Mouse (Mus musculus) adrenal gland, postnatal 14 days (tissue): ENCODE data around the gene Taf11. TPM values are rescaled to one million over a fixed set of nuclear protein-coding genes. Genes with fewer than 3 reads are reported as not detected.

Experiments
- DNase-seq: peaks from one replicate; pipeline ENCODE4 v3.0.0; 2021; ENCODE audit warnings: mixed read lengths
- long read RNA-seq, 2 experiments: library from polyadenylated mRNA; stranded (forward); transcript quantifications; one replicate each; pipeline ENCODE4 v2.0.0; 2021
- total RNA-seq: library from RNA; stranded (reverse); gene quantifications from 2 replicates; pipeline ENCODE4 v1.2.3, GENCODE M21; 2021

The Taf11 gene
- total RNA-seq: 26.2 and 28.4 TPM in 2 replicates
- long read RNA-seq, experiment 1, transcript Taf11-201 (5 exons, 1,220 nt): major isoform, 17 of 20 reads
- long read RNA-seq, experiment 1, partial matches to known transcripts: 0 of 20 reads
- long read RNA-seq, experiment 1, other reads (novel, unspliced or antisense): 2 of 20 reads
- long read RNA-seq, experiment 2, transcript Taf11-201 (5 exons, 1,220 nt): major isoform, 9 of 12 reads
- long read RNA-seq, experiment 2, partial matches to known transcripts: 0 of 12 reads
- long read RNA-seq, experiment 2, other reads (novel, unspliced or antisense): 3 of 12 reads

DNA sequence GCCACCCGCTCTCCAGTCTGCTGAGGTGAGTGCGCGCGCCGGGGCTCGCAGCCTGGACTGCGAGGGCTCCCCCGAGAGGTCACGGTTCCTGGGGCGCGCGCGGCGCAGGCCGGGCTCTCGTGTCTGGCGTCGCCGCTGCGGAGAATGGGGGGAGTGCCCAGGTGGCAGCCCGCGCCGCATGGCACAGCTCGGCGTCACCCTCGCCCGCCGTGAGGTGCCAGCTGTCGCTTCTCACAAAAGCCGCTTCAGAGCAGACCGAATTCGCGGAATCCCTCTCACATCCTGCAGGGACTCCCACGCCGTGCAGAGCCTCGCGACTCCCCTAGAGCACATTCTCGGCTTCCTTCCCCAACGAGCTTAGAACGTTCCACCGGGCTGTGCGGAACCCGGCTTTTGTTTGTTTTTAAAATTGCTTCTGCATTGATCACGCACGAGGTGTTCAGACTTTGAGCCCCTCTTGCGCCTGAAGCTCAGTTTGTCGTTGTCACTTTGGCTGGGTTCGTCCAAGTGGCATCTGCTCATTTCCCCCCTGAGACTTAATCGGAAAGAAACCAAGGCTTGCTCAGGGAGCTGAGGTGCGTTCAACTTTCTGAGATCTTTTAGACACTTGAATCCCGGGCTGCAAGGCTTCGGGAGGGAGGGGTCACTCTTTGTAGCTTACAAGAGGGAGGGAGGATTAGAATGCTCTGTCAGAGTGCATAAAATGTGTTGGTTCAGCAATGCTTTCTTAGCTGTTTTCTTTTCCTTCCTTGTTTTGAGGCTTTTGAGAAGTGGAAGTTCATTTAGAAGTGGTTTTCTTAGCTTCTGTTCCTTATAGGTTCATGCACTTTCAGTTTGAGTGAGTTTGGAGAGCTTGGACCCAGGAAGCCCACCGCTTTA is at the start of gene Taf11:
Gene Taf11 (minus strand): TSS at position 223 of the 879 bp plus-strand sequence.
- peak; percentile 77 for DNase-seq

DNA sequence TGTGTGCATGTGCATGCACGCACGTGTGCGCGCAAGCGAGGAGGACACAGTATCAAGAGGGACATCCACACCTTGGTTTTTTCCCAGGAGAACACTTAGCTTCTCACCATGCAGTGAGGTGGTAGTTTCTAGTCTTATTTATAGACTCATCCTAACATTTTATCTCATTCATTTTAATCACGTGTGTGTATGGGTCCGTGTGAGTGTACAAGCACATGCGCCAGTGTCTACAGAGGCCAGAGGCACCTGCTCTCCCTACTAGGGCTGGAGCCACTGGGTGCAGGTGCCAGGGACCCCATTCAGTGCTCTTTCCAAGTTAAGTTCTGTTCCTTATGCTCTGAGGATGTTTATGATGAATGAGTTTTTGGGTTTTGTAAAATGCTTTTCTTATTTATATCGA is 48.0 kb upstream of the Taf11 start:
- DNase-seq: no peak

DNA sequence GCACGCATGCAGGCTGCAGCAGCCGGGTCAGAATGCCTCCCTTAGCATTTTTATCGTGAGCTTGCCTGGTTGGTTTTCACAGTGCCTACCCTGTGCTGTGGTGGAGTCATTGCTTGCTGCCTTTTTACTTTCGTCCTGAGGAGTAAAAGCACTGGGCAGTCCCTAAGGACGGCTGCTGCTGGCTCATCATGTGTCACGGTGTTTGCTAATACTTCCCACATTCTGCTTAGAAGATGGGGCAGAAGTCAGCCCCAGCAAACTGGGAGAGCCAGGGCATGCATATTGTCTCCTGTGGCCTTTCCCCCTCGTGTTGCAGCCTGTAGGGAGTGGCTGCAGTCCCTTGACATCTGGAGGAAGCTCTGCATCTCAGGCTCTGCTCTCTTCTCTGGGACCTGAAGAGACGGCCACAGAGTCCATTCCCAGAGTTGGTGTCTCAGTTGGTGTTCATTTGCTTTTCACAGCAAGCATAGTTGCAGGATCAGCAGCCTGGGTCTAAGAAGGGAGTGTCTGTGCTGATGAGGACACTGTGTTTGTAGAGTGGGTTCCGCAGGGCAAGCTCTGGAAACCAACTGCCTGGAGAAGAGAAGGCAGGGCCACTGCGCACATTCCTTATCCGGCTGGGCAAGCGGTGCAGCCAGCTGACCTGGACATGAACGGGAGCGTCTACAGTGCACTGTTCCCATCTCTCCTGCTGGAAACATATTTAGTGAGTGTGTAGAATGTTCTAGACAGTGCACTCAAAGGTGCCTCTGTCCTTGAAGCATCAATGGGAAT is 45.2 kb upstream of the Taf11 start:
- DNase-seq: no peak

DNA sequence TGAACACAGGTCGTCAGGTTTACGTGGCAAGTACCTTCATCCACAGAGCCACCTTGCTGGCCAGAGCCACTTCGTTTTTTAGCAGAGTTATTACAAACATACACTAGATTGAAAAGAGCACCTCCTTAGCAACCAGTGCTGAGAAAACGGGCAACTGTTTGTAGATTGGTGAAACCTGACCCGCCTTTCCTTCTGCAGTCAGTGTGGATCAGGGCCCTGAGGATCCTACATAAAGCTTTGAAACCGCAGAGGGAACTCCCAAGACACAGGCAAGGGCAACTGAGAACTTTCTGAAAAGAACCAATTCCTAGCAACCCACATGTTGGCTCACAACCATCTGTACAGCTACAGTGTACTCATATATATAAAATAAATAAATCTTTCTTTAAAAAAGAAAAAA is 43.5 kb upstream of the Taf11 start:
- no peak for DNase-seq

DNA sequence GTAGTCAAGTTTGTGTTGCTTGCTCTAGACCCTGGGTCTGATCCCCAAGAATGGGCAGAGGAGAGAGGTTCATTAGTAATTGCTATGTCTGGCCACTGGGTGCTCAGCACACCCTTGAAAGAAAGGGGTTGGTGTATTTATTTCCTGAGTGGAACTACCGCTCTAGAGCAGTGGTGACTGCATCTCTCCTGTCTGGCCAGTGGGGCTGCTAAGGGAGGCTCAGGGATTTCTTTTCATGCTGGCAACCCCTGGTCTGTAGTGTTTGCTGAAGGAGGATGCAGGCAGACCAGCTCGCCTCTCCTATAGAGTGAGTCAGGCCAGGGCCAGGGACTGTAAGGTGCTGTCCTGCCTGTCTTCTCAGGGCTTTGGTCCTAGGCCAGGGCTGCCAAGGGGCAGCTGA is 37.5 kb upstream of the Taf11 start:
- no peak for DNase-seq

DNA sequence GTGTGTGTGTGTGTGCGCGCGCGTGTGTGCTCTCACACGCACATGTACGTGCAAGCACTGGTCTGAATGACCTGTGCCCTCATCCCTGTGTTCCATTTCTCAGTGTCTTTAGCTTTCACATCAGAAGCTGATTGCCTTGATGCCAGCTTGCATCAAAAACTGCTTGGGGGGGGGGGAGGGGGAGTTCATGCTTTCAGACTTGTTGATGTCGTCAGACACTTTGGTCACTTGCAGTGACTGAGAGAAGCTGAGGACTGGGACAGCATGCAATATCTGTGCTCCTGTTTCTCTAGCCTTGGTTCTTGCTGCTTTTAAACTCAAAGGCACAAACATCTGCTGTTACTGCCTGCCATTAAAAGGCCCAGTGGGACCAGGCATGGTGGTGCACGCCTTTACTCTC is 36.7 kb upstream of the Taf11 start:
- no peak for DNase-seq

DNA sequence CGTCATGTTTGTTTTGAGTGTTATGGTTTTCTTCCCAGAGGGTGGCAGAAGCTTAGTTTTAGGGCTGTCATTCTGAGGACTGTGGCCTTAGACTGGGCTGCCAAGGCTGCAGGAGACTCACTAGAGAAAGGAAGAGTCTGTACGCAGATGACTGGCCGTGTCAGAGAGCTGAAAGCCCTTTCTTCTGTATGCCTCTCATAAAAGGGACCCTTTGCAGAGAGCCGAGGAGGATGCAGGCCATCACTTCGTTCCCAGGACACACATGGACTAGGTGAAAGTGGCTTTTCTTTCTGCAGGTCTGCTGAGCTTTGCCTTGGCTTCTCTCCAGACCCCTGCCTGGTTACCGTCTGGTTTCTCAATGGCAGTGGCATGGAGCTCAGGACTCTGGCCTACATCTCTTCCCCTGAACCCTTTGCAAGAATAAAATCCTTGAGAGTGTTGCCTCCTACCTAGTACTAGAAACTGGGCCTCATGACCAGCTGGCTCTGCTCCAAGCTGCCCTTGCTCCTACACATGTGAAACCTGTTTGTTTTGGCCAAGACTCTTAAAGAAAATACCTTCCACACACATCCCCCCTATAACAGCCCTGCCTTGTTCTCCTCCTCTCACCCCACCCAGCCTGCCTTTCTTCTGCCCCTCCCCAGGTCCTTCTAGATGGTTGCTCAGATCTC is 36.0 kb upstream of the Taf11 start:
- DNase-seq: peak; percentile 77

DNA sequence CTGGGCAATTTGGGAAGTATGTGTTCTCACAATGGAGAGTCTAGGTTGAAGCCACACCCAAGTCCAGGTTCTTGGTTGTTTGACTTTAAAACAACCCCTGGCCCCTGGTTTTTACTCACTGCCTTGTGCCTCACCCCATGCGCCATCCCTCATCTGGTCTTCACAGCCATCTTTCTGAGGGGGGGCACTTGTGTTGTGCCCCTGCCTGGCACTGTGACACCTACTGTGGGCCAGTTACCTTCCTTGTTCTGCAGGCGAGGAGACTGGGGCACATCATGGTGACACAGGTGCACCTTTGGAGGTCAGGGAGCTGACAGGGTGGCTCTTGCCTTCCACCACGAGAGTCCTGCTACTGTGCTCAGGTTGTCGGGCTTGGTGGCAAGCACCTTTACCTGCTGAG is 32.5 kb upstream of the Taf11 start:
- no peak for DNase-seq

DNA sequence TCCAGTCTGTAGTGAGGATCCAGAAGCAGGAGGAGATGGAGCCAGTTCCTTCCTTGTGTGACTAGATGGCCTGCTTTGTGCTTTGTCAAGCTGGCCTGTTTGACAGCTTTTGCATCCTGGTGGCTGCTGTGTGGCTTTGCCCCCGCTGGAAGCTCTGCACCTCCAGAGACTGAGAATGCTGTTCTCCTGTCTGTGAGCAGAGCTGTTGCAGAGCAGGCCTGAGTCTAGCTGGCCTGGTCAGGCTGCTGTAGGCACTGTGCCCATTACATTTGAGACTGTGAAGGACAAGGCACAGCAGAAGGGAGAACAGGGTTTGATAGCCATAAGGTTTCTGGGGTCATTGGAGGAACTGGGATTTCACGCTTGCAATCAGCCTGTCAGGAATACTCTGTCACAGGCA is 32.1 kb upstream of the Taf11 start:
- no peak for DNase-seq

DNA sequence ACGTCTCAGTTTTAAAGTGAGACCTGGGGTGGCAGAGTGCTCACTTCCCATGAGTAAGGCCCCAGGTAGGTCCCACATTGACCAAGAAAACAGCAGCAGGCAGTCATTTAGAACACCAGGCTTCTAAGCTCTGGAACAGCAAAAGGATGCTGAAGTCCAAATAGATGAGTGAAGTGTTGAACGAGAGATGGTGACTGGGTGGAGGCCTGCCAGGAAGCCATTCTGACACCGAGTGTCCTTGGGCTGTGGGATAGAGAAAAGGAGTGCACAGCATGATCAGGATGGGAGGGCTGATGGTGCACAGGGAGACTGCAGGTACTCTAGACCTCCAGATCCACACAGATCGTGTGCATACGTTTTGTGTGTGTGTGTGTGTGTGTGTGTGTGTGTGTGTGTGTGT is 31.5 kb upstream of the Taf11 start:
- DNase-seq: no peak

DNA sequence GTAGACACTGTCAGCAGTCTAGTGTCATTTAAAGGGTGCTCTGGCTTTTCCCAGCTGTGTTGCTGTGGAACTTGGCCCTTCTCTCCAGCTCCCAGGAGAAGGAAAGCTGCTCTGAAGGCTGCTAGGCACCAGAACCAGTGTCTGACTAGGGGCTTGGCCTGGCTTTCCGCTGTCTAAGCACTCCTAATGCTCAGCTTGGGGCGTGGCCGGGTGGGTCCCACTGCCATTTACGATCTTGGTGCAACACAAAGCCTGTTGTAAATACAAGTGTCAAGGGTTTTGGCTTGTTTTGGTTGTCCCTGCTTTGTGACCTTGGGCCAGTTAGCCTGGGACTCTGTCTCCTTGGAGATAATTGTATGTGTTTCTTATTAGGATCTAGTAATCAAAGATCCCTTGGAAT is 30.7 kb upstream of the Taf11 start:
- peak; percentile 33 for DNase-seq

DNA sequence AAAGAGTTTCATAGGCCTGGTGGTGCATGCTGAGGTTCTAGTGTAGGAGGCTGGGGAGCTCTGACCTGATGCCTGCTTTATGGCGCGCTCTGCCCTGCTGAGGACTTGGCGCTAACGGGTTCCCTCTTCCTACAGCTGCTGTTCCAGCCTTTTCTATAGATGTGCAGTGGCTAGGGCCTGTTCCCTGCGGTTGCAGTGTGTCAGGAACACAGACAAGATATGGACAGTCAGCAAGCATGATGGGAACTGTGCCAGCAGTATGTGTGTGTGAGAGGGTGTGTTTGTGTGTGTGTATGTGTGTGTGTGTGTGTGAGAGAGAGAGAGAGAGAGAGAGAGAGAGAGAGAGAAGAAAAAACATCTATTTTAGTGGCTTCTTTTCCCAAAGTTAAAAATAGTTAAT is 29.4 kb upstream of the Taf11 start:
- DNase-seq: no peak

DNA sequence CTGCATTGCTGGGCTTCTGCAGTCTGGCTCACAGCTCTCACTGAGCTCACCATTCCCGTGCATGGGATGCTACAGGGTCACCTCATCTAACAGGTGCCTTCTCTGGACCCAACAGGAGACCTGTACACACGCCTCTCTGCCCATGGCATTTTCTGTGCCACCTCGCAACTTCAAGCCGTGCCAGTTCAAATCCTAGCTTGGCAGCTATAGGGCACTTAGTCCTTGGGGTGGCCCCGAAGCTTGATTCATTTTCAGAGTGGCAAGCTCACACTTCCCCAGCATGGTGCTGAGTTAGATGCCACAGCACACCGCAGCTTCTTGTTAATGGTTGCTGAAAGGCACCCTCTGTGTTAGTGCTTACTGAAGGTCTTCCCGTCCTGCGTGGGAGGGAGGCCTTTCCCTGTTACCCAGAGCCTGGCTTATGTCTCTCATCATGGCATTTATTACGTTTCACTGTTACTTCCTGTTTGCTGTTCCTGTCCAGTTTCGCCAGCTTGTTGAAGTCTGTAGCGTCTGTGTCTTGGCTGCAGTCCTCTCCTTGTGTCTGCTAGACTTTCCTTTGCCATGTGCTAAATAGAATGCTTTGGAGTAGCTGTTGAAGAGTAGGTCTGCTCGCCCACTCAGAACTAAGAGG is 28.6 kb upstream of the Taf11 start:
- DNase-seq: no peak

DNA sequence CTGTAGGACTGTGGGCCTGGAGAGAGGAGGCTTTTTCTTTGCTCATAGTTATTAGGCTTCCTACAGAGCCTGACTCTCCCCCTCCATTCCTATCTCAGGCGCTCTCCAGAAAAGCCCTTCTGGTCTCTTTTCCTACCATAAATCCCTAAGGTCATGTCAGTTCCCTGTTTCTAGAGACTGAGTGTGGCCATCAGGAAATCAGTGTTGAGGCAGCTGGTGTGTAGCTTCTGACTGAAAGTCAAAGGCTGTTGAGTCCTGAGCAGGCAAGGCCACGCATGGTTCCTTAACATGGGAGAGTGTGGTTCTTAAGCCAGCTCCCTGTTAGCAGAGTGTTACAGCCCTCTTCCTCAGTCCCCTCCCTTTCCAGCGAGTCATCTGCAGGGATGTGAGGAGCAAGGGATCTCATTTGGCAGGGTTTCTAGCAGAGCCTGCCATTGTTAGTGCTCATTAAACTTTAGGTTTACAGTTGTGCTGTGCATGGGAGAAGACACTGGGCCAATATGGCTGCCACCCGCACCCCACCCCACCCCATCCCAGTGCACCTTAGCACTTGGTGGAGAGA is 27.5 kb upstream of the Taf11 start:
- DNase-seq: no peak

DNA sequence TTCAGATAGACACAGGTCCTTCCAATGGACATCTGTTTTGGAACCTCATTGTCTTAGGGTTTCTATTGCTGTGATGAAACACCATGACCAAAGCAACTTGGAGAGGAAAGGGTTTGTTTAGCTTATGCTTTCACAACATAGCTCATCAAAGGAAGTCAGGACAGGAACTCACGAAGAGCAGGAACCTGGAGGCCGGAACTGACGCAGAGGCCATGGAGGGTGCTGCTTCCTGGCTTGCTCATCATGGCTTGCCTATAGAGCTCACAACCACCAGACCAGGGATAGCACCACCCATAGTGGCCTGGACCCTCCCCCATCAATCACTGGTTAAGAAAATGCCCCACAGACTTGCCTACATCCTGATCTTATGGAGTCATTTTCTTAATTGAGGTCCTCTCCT is 25.4 kb upstream of the Taf11 start:
- no peak for DNase-seq

DNA sequence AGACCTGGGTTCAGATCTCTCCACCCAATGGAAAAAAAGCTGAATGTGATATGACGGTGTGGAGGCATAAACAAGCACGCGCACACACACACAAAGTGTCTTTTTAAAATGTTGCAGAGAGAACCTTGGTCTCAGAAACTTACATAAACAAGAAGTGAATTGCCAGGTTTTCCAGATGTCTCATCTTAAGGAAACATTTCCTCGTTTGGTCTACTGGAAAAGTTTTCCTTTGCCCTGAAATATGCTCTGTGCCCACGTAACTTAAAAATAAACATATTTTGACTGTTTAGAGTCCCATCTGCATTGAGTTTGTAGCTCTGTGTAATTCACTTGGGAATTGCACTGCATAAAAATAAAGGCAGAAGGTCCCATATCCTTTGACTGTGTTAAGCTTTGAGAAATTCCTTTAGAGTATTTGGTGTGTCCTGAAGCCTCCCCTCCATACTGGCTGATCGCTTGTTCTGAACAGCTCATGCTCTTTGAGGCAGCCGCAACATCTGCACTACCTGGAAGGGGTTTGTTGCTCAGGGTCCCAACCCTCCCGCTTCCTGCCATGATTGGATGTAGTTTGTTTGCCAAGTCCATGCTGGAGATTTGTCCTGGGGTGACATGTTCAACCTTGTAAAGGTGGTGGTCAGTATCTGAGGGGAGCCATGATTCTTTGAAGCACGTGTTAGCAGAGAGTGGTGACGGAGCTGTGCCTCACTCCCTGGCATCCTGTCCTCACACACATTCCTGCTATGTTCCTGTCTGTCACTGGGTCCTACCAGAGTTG is 24.7 kb upstream of the Taf11 start:
- no peak for DNase-seq

DNA sequence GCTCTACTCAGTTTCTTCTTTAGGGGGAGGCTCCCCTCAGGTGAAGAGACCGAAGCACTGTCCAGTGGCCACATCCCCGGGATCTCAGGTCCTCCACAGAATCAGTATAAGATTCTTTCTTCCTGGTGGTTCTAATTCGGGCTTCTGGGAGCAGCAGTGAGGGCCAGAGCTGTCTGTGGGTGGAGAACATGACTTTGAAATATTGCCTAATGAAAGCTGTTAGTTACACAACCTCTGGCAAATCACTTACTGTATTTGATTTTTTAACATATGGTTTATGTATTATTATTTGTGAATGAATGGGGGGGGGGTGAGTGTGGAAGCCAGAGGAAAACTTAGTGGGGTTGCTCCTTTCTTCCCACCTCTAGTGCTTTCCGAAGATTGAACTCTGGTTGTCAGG is 22.2 kb upstream of the Taf11 start:
- no peak for DNase-seq

DNA sequence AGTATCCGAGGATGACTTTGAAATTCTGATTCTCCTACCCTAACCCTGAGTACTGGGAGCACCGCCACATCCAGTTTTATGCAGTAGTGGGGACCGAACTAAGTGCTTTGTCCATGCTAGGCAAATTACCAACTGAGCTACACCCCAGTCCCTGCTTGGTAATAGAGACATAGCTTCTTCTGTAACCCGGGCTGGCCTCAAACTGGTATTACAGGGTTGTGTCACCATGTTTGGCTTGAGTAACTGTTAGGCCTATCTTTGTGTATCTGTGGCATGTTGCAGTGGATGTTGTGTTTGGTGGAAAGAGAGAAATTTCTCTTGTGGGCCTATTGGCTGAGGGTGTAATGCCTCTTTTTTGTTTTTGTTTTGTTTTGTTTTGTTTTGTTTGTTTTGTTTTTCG is 20.6 kb upstream of the Taf11 start:
- no peak for DNase-seq

DNA sequence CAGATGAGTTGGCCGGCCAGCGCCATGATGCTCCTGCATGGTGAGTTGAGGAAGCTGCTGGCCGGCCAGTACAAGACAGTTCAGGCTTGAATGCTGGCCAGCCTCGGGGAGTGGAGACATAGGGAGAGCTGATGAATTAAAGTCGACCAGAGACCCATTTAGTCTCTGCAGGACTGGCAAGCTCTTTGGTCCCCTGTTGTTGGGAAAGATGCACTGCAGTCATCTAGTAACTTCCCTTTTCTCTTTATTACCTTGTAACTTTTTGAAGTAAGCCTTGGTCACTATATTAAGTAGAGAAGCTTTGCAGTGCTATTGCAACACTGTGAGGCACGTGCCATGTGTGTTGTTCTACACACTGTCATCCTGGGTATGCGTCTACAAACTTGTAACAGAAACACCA is 15.9 kb upstream of the Taf11 start:
- no peak for DNase-seq

DNA sequence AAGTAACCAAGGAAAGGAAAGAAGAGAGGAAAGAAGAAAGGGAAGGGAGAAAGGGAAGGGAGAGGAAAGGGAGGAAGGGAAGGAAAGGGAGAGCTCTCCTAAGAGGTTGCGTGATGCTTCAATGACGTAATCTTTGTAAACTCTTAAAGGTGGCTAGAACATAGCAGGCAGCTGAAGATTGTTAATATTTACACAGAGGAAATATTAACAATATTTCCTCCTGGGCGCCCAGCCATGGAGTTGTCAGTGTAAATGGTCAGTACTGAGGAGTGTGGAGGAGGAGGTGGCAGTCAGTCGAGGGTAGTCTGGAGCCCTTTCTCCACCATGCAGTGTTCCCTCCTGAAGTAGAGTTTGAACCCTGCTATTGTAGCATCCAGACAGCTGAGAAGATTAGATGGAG is 15.4 kb upstream of the Taf11 start:
- no peak for DNase-seq

DNA sequence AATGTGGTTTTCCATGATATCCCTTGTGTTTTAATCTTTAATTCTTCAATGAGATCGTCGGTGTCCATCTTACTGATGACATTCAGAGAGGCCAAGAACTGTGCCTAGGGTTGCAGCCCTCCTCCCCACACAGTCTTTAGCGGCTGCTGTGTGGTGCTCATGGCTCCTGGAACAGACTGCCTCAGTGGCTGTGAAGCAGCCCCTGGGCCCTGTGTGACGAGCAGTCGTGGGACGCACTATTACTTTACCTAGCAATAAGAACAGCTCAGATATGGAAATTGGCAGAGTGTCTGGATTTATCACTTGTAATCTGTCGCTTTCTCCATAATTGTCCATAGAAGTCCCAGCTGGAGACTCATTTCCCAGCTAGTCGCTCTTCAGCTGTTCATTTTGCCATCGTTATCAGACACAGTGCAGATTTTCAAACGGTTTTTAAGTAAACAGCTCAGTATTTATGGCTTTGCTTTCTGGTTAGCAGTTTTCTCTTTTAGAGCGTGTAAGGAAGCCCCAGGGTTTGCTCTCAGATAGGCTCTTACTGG is 12.6 kb upstream of the Taf11 start:
- no peak for DNase-seq
